Mouse (Mus musculus) neural tube, embryonic 12.5 days (tissue): ENCODE data around the gene Rbfox3. TPM values are rescaled to one million over a fixed set of nuclear protein-coding genes. Genes with fewer than 3 reads are reported as not detected.
A peak's percentile ranks its signal among the peaks of the same experiment; 100 is the strongest.

Experiments used
- ATAC-seq: fragments of 200-750 bp; cut with Nextera tagmentation; 2 replicates; pipeline ENCODE4 v1.8.0; 2017; ENCODE audit warnings: low read depth, mild to moderate bottlenecking, moderate TSS enrichment, moderate library complexity; ENCODE audit not compliant: low FRiP score
- H3K27ac ChIP-seq: fragments of 300-500 bp; sonication (generic); 2 replicates; pipeline ENCODE4 v1.5.1; 2016
- H3K27me3 ChIP-seq: fragments of 300-500 bp; sonication (generic); replicated peaks from 2 replicates; pipeline ENCODE4 v1.6.1; 2016; ENCODE audit warnings: mild to moderate bottlenecking
- H3K36me3 ChIP-seq: fragments of 300-500 bp; sonication (generic); 2 replicates; pipeline ENCODE4 v1.6.1; 2016; ENCODE audit warnings: mild to moderate bottlenecking
- H3K4me1 ChIP-seq: fragments of 300-500 bp; sonication (generic); 2 replicates; pipeline ENCODE4 v1.6.1; 2016
- H3K4me2 ChIP-seq: fragments of 300-500 bp; sonication (generic); replicated peaks from 2 replicates; pipeline ENCODE4 v1.6.1; 2016; ENCODE audit warnings: mild to moderate bottlenecking
- H3K4me3 ChIP-seq: fragments of 300-500 bp; sonication (generic); 2 replicates; pipeline ENCODE4 v1.5.1; 2016
- H3K9ac ChIP-seq: fragments of 300-500 bp; sonication (generic); 2 replicates; pipeline ENCODE4 v1.6.1; 2016; ENCODE audit warnings: mild to moderate bottlenecking
- H3K9me3 ChIP-seq: fragments of 300-500 bp; sonication (generic); 2 replicates; pipeline ENCODE4 v1.6.1; 2016; ENCODE audit warnings: mild to moderate bottlenecking
- WGBS: fragments of 180-500 bp; shearing (Covaris S2); methylation state at CpG from one replicate; pipeline ENCODE4 v1.1.7; 2016; 5-methylcytosine and 5-hydroxymethylcytosine counted together
- polyA plus RNA-seq: library from polyadenylated mRNA; unstranded; fragments of >200 nt; fragmentation: Nextera tagmentation; extraction: Ambion mirVana; gene quantifications from 2 replicates; pipeline ENCODE4 v1.2.1, GENCODE M21; 2016

Rbfox3 gene
- polyA plus RNA-seq, 1 experiment from 2014 or later: 52.6 TPM

DNA sequence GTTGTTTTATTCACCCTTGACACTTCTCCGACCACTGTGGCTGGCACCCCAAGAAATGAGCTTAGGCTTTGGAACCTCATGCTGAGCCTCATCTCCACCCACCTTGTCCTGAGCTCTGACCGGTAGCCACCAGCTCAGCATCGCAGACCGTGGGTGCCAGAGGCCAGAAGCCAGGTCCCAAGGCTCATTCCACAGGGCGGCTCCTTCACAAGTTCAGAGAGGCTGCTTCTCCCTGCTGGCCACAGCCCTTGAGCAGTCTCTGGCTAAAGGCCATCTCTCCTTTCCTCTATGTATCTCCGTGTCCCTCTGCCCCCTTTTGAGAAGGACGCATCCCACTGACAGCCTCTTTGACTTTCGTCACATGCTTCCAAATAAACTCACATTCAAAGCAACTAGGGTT is 23.0 kb downstream of the Rbfox3 start:
- 77% methylated on average over 8 of the region's 8 CpGs for WGBS

DNA sequence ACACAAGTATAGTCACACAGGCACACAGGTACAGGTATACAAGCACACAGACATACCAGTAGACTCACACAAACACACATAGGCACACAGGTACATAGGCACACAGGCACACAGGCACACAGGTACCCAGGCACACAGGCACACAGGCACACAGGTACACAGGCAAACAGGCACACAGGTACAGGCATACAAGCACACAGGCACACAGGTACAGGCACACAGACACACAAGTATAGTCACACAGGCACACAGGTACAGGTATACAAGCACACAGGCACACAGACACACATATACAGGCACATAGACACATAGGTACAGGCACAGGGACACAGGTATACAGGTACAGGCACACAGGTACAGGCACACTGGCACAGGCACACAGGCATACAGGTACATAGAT is 24.2 kb downstream of the Rbfox3 start:
- H3K27me3 ChIP-seq: no peaks in the 10 kb centered on the region
- H3K4me3 ChIP-seq: no peak overlapping the region
- ATAC-seq: no peak
- H3K4me1 ChIP-seq: peaks cover 20% of the 10 kb centered on the region
- H3K36me3 ChIP-seq: 0 out of 2 replicates have a peak, but pooled peaks cover 3% of the 10 kb centered on the region
- H3K9me3 ChIP-seq: no peaks in the 10 kb centered on the region
- H3K27ac ChIP-seq: no peak overlapping the region
- no peak overlapping the region for H3K4me2 ChIP-seq
- H3K9ac ChIP-seq: no peak overlapping the region

More for the DNA sequence above, 23.0 kb downstream of the Rbfox3 start:
- Histone ChIP-seq H3K27ac (no peak overlapping the region), H3K36me3 (0 out of 2 replicates have a peak, but pooled peaks cover 3% of the 10 kb centered on the region), H3K4me3 (no peak overlapping the region), H3K4me2 (no peak overlapping the region), H3K9ac (no peak overlapping the region), H3K27me3 (no peaks in the 10 kb centered on the region), H3K4me1 (peaks cover 18% of the 10 kb centered on the region), H3K9me3 (no peaks in the 10 kb centered on the region)
- no peak for ATAC-seq

DNA sequence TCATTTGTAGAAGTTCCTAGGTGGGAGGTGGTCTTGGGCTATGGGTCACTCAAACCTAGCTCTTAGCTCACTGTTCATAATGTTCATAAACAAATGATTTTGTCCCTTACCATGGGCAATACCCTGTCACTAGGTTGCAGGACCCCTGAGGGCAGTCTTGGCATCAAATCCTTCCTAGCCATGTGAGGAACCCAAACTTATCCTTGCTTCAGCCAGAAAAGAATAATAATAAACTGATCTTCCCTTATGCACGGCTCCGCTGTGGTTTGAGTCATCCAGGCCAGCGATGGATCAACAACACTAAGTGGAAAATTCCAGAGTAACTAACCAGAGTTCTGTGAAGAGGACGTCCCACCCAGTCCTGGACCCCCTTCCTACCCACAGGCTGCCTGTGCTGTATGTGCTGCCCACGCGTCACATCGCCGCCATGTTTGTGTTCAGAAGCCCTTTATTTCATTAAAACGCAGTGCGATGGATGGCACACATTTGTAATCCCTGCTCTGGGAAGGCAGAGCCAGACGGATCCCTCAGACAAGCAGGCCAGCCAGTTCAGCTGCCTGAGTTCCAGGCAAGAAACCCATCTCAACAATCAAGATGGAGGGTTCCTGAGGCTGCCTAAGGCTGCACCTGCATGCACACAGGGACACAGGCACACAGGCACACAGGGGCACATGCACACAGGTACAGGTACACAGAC is 25.0 kb downstream of the Rbfox3 start:
- Histone ChIP-seq H3K4me1 (peaks cover 22% of the 10 kb centered on the region), H3K27me3 (no peaks in the 10 kb centered on the region), H3K4me3 (no peak overlapping the region), H3K9ac (no peak overlapping the region), H3K36me3 (0 out of 2 replicates have a peak, but pooled peaks cover 3% of the 10 kb centered on the region), H3K27ac (no peak overlapping the region), H3K4me2 (no peak overlapping the region), H3K9me3 (no peaks in the 10 kb centered on the region)
- ATAC-seq: no peak
- WGBS: 93% methylated on average over 11 of the region's 11 CpGs

DNA sequence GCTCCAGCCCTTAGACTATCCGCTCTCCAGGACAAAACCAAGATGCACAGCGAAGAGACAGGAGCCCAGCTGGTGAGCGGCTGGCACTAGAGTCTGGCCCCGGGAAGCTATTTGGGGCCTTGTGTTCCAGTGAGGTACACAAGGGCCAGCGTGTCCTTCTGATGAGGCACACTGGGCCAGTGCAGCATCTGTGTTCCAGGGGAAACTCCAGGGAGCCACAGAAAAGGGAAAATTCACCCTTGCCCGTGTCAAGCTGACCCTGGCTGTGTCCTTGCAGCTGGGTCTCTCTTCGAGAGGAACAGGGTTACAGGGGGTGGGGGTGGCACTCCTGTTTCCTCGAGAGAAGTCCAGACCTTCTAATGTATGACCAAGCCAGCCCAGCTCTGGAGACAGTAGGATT is 25.8 kb downstream of the Rbfox3 start:
- Histone ChIP-seq H3K4me2 (no peak overlapping the region), H3K4me3 (no peak overlapping the region), H3K36me3 (0 out of 2 replicates have a peak, but pooled peaks cover 3% of the 10 kb centered on the region), H3K9me3 (no peaks in the 10 kb centered on the region), H3K27ac (no peak overlapping the region), H3K4me1 (peaks cover 20% of the 10 kb centered on the region), H3K27me3 (no peaks in the 10 kb centered on the region), H3K9ac (no peak overlapping the region)
- 84% methylated on average over 8 of the region's 8 CpGs for WGBS
- ATAC-seq: no peak

DNA sequence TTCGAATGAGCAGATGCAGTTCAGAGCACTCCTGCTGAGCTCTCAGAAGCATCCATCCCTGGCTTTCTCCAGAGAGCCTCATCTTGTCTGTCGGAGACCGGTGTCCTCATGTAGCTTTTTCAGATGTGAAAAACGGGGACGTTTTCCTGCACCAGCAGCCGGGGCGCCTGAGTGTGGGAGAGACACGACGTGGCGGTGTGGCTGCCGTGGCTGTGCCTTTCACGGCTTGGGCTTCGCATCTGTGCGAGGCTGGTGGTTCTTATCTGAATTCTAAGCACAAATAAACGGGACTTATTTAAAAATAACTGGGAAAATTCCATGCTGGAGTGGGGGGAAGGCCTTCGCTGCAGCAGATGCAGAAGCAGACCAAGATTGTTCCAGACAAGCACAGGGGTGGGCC is 26.3 kb downstream of the Rbfox3 start:
- H3K4me1 ChIP-seq: peaks cover 16% of the 10 kb centered on the region
- no peak for ATAC-seq

DNA sequence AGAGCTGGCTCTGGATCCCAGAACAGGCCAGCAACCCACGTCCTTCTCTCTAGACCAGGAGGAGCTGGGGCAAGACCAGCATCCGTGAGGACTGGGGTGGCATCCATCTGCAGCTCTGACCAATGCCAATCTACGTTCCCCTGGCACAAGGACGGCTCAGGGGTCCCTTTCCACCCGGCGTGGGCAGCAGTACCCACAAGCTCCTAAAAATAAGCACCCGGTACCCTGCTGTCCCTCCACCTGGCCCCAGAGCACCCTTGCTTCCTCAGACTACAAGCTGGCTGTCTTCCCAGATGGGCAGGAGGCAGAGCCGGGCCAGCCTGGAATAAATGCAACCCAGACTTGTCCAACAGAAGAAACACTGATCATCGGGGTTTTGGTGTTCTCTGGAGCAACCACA is 28.3 kb downstream of the Rbfox3 start:
- Histone ChIP-seq H3K9me3 (no peaks in the 10 kb centered on the region), H3K27ac (no peak overlapping the region), H3K36me3 (0 out of 2 replicates have a peak, but pooled peaks cover 3% of the 10 kb centered on the region), H3K27me3 (no peaks in the 10 kb centered on the region), H3K4me1 (peaks cover 16% of the 10 kb centered on the region), H3K4me3 (no peak overlapping the region), H3K4me2 (no peak overlapping the region), H3K9ac (no peak overlapping the region)
- 89% methylated on average over 9 of the region's 9 CpGs for WGBS
- ATAC-seq: no peak

More for the DNA sequence above, 26.3 kb downstream of the Rbfox3 start:
- Histone ChIP-seq H3K36me3 (0 out of 2 replicates have a peak, but pooled peaks cover 3% of the 10 kb centered on the region), H3K9me3 (no peaks in the 10 kb centered on the region), H3K27ac (no peak overlapping the region), H3K4me3 (no peak overlapping the region), H3K9ac (no peak overlapping the region), H3K4me2 (no peak overlapping the region), H3K27me3 (no peaks in the 10 kb centered on the region)
- WGBS: 94% methylated on average over 16 of the region's 16 CpGs

DNA sequence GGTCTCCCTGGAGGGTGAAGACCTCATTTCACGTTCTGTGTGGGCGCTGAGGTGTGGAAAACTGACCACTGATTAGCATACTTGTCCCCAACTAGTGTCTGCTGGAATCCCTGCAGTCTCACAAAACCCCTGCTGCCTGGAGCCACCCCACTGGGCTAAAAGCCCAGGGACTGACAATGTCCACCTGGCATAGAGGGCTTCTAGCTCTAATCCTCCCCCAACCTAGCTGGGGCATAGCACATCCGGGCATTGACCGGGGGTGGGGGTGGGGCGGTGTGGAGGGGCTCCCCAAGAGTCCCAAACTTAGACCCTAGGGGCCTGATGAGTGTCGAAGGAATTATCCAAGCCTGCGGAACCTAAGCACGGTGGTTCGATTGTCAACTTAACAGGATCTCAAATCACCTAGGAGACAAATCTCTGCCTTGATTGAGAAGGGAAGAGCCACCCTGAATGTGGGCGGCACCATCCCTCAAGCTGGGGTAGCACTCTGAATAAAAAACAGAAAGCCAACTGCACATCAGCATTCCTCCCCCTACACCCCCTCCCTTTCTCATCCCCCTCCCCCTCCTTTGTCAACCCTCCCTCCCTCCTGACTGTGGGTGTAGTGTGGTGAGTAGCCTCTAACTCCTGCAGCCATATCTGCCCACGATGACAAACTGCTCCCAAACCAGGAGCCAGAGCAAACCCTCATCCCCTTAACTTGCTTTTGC is 29.5 kb downstream of the Rbfox3 start:
- WGBS: 31% methylated on average over 11 of the region's 11 CpGs
- Histone ChIP-seq H3K9ac (no peak overlapping the region), H3K27me3 (no peaks in the 10 kb centered on the region), H3K4me3 (no peak overlapping the region), H3K4me1 (peaks cover 16% of the 10 kb centered on the region), H3K27ac (no peak overlapping the region), H3K4me2 (no peak overlapping the region), H3K9me3 (no peaks in the 10 kb centered on the region), H3K36me3 (0 out of 2 replicates have a peak, but pooled peaks cover 3% of the 10 kb centered on the region)
- no peak for ATAC-seq

DNA sequence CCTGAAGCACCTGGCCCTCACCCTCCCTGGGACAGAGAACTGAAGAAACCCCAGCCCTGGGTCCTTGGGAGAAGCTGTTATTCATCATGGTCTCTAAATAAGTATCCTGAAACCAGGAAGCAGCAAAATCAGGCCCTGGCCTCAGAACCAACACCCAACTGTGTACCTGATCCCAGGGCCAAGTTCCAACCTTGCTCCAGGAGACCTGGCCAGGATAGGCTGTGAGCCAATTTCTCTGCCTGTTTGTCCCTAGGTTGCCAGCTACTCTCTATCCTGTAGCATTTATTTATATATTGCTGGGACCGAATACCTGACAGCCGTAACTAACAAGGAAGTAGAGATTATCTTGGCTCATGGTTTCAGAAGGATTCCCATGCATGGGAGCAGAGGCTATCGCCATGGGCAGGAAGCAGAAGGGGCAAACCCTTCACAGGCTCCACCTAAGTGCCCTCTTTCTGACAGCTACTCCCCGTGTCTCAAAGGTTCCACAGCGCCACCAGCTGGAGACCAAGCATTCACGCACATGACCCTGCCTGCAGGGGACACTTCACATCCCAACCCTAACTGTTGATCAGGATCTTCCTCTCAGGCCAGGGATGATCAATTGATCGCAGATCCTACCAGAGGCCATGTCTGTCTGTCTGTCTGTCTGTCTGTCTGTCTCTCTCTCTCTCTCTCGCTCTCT is 31.8 kb downstream of the Rbfox3 start:
- no peaks in the 10 kb centered on the region for H3K36me3 ChIP-seq
- no peaks in the 10 kb centered on the region for H3K27me3 ChIP-seq
- WGBS: 90% methylated on average over 8 of the region's 8 CpGs
- H3K9ac ChIP-seq: no peak overlapping the region
- no peak overlapping the region for H3K27ac ChIP-seq
- H3K4me2 ChIP-seq: no peak overlapping the region
- ATAC-seq: no peak
- H3K4me1 ChIP-seq: peaks cover 36% of the 10 kb centered on the region
- no peaks in the 10 kb centered on the region for H3K9me3 ChIP-seq
- H3K4me3 ChIP-seq: no peak overlapping the region

DNA sequence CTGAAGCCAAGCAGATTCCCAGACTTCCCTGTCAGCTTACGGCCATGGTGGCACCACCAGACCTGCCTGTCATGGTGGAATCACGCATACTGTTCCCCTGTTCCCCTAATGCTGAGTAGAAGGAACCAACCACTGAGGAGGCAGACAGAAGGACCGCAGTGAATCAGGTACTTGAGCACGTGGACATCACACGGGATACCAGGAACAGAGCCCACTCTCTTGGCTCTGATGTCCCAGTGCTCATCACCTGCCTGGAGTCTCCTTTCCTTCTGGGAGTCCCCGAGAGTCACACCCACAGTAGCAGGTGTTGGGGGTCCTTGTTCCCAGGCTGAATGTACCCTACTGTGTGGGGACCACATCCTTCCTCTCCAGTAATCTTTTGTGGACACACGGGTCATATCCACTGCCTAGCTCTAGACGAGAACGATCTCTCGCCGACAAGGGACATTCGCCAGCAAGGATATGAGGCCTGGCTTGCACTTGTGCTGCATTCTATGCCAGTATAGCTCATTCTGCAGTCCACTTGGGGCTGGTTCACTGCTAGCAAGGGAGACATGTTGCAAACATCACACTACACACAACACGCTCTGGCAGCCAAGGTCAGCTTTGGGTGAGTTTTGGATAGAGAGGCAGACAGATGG is 32.7 kb downstream of the Rbfox3 start:
- no peaks in the 10 kb centered on the region for H3K36me3 ChIP-seq
- no peak for ATAC-seq
- WGBS: 96% methylated on average over 13 of the region's 13 CpGs
- H3K4me2 ChIP-seq: no peak overlapping the region
- no peak overlapping the region for H3K9ac ChIP-seq
- no peak overlapping the region for H3K27ac ChIP-seq
- H3K4me1 ChIP-seq: peaks cover 45% of the 10 kb centered on the region
- no peaks in the 10 kb centered on the region for H3K9me3 ChIP-seq
- H3K4me3 ChIP-seq: no peak overlapping the region
- no peaks in the 10 kb centered on the region for H3K27me3 ChIP-seq

DNA sequence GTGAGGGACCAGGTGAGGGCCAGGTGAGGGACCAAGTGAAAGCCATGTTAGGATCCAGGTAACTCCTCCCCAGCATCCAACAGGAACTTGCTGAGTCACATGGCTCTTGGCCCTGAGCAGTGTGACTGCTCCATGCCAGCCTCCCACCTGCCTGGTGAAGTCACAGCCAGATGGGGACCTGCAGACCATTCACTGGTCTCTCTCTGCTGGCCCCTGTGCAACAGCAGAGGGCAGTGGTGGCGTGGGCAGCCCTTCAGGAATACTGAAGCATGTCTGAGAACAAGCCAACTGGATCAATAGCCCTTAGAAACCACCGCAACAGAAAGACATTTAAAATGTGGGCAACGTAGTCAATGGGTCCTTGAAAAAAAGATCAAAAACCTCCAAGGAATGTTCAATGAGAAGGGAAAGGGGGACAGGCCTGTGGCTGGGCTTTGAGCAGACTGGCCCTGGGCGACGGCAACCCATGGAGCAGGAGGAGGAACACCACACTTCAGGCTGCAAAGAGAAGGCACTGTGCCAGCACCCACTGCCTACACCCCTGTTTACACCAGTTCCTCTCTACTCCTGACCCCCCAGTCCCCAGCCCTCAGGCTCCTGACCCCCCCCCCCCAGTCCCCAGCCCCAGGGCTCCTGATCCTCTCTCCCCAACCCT is 36.0 kb downstream of the Rbfox3 start:
- Histone ChIP-seq H3K9ac (no peak overlapping the region), H3K4me2 (peak overlapping the region; percentile 16; the same call in 1 of the 2 replicates), H3K27me3 (no peaks in the 10 kb centered on the region), H3K4me1 (peaks cover 31% of the 10 kb centered on the region), H3K36me3 (no peaks in the 10 kb centered on the region), H3K27ac (0 out of 2 replicates have a peak overlapping the region, but pooled peaks have one; percentile 61), H3K4me3 (no peak overlapping the region), H3K9me3 (no peaks in the 10 kb centered on the region)
- WGBS: 52% methylated on average over 5 of the region's 5 CpGs
- peak; percentile 58; the same call in 1 of the 2 replicates for ATAC-seq

DNA sequence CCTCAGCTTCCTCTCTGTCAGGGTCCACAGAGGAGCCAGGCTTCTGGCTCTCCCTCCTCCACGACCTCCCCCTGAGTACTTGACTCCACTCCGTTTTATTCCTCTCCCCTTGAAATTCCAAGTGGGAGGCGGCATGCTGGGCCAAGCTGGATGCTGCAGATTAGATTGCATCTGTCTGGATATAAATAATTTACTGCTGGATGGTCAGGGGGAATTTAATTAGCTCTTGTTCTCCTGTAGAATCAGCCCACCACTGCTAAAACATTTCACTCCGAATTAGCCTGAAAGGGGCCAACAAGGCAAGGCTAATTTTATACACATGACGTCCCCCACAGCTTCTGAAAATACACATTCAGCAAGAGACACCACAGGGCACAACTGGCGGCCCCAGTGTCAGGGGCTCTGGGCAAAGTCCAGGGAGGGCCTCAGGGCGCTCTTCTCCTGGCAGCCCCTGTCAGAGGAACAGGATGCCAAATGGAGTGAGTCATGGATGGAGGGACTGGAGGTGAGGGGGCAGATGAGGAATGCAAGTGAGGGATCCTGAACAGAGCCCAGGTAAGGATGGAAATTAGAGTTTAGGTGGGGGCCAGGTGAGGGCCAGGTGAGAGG is 36.8 kb downstream of the Rbfox3 start:
- H3K36me3 ChIP-seq: no peaks in the 10 kb centered on the region
- WGBS: 28% methylated on average over 7 of the region's 7 CpGs
- H3K27me3 ChIP-seq: no peaks in the 10 kb centered on the region
- H3K4me2 ChIP-seq: peak overlapping the region; percentile 23; the same call in 1 of the 2 replicates
- H3K9ac ChIP-seq: no peak overlapping the region
- H3K4me1 ChIP-seq: peaks cover 31% of the 10 kb centered on the region
- H3K4me3 ChIP-seq: no peak overlapping the region
- 0 out of 2 replicates have a peak, but pooled peaks have one; percentile 37 for ATAC-seq
- H3K27ac ChIP-seq: peak overlapping the region; percentile 61
- H3K9me3 ChIP-seq: no peaks in the 10 kb centered on the region
